Mouse (Mus musculus) large intestine, adult 2 months (tissue): ENCODE results near the gene Fgfr2. TPM values are rescaled to one million over a fixed set of nuclear protein-coding genes. Genes with fewer than 3 reads are reported as not detected.
A peak's percentile ranks its signal among the peaks of the same experiment; 100 is the strongest.

Experiments
- DNase-seq: peaks from one replicate; pipeline ENCODE4 v3.0.0-alpha.2; 2012; ENCODE audit warnings: low read depth, low spot score
- WGBS: fragments of 180-500 bp; shearing (Covaris S2); methylation state at CpG from one replicate; pipeline ENCODE4 v1.1.7; 2018; 5-methylcytosine and 5-hydroxymethylcytosine counted together
- polyA plus RNA-seq: library from polyadenylated mRNA; depleted of rRNA; stranded (reverse); fragments of >200 nt; gene quantifications from 2 replicates; pipeline ENCODE4 v1.2.3, GENCODE M21; 2012

Gene Fgfr2
- polyA plus RNA-seq, 1 experiment, result 35.0 TPM

- 96% methylated on average over 7 of the region's 7 CpGs for WGBS
These were observed 2742.8 kb downstream of the Fgfr2 start for GRCm38 (mm10) chr7:130380367-130380766.

GRCm38 (mm10) chr7:130379886-130380285, 2743.3 kb downstream of the Fgfr2 start:
- no peak for DNase-seq
- WGBS, result 51% methylated on average over 5 of the region's 5 CpGs

More at GRCm38 (mm10) chr7:130380367-130380766, 2742.8 kb downstream of the Fgfr2 start:
- no peak for DNase-seq

DNA sequence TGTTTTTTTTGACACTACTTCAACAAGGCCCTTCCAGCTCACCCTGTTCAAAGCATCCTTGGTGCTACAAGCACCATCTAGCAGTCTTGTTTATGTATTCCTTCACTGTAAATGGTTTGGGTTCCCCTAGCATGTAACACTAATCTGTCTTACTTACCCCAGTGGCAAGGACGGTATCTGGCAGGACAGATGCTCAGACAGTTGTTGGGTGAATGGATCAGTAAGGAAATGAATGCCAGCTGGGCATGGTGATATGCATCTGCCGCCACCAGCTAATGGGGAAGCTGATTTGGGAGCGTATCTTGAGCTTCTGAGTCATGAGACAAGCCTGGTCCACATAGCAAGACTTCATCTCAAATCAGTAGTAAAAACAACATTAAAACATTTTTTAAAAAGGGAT, 2744.8 kb downstream of the Fgfr2 start:
- DNase-seq, result no peak
- WGBS, result 87% methylated on average over 3 of the region's 3 CpGs

- DNase-seq, result no peak
- WGBS, result 78% methylated on average over 9 of the region's 9 CpGs
These were observed 2748.8 kb downstream of the Fgfr2 start for GRCm38 (mm10) chr7:130374311-130374710.

- 43% methylated on average over 24 of the region's 24 CpGs for WGBS
These were observed 2754.1 kb downstream of the Fgfr2 start for GRCm38 (mm10) chr7:130368827-130369641.

GRCm38 (mm10) chr7:130368036-130368826, 2754.9 kb downstream of the Fgfr2 start:
- WGBS, result 68% methylated on average over 13 of the region's 13 CpGs

More at GRCm38 (mm10) chr7:130368827-130369641, 2754.1 kb downstream of the Fgfr2 start:
- no peak for DNase-seq

GRCm38 (mm10) chr7:130367222-130368035, 2755.7 kb downstream of the Fgfr2 start:
- no peak for DNase-seq
- 73% methylated on average over 12 of the region's 12 CpGs for WGBS

More at GRCm38 (mm10) chr7:130368036-130368826, 2754.9 kb downstream of the Fgfr2 start:
- DNase-seq, result no peak

DNA sequence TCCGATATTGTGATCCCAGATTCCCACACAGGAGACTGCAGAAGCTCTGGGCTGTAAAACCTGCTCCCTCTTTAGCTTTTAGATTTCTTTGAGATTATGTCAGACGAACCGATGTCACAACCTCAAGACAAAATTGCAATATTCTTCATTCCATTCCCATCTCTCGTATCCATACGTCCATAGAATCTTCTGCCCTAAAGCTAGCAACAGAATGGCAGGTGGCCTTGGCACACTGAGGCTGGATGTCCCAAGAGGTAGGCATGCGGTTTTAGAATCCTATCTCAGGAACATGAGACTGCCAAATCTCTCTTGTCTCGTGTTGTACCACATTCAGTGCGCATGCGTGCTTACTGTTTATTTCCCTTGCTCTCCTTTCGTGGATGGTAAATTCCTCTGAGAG, 2757.4 kb downstream of the Fgfr2 start:
- DNase-seq, result no peak
- WGBS, result 94% methylated on average over 10 of the region's 10 CpGs

DNA sequence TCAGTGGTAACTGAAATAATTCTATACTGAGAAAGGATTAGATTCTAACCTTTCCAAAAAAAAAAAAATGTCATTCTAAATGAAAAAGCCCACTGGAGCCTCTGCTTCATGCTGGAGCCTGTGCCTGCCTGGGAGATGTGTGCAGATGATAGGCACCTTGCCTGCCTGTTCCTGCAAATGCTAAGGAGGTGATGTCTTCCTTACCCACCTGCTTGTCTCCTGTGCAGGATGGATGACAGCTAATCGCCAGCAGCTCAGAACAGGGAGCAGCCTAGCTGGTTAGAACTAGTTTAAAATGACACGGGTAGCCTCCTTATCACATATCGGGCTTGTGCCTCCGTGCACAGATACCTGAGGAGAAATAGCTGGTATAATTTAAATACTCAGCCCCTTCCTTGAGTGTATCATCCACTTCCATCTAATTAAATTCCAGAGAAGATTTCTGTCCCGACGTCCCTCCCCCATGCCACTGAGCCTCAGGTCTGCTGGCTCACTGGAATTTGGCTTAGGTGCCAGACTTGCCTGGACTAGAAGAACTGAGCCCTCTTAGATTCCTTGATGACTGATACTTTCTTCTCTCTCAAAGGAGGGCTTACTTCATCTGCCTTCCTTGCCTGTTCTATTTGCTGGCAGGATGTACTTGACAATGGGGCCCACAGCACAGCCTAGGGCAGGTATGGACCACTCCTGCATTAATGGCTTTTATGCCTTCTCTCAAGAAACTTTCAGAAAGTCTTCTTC, 2782.6 kb downstream of the Fgfr2 start:
- no peak for DNase-seq
- 71% methylated on average over 6 of the region's 6 CpGs for WGBS

DNA sequence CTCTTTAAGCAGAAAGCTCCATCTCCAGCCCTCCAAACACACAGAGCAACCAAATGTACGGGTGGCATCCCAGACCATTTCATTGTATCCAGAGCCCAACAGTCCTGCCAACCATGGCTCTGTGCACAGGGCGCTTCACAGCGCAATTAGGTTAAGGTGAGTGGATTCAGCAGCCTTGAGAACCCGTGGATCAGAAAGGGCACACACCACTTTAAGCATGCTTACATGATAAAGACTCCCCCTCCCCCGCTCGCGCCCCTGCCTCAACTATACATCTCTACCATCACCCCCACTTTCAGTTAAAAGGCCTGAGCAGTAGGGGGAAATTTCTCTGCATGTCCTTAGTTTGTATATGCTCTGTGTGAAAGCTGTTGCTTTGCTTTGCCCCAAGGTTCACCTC, 2785.5 kb downstream of the Fgfr2 start:
- DNase-seq, result no peak
- WGBS, result 89% methylated on average over 7 of the region's 7 CpGs

GRCm38 (mm10) chr7:130335440-130336051, 2787.6 kb downstream of the Fgfr2 start:
- DNase-seq, result peak; percentile 18
- 17% methylated on average over 4 of the region's 4 CpGs for WGBS

GRCm38 (mm10) chr7:130332515-130333220, 2790.5 kb downstream of the Fgfr2 start:
- 82% methylated on average over 11 of the region's 11 CpGs for WGBS
- DNase-seq, result no peak

DNA sequence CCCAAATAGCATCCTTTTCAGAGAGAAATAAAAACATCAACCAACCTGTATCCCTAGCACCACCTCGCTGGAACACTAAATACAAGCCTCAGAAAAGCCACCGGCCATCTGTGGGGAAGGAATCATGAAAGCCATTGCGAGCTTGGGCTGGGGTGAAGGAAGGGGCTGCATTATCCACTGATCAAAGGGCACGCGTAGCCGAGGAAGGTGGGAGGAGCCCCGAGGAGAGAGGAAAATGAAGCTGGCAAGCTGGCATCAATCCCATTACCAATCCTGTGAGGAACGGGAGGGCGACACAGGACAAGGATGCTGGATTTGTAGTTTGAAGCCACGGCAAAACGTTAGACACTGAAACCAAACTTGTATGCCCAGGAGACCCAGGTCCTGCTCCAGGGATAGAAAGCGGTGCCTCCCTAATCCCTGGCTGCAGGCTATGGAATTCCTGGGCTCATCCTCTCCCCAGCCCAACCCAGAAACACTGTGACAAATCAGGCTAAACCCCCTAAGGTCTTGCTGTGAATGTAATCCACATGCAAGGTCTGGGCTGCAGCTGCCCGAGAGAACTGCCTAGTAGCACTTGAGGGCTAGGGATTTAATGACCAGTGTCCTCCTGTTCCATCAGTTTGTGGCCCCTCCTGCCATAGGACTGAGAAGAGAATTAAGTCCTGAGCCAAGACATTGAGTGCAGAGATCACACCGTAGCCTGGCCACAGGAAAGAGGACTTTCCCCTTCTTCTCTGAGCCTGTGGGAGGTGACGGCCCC, 2795.4 kb downstream of the Fgfr2 start:
- no peak for DNase-seq
- WGBS, result 24% methylated on average over 15 of the region's 15 CpGs

- peak; percentile 13 for DNase-seq
- WGBS, result 23% methylated on average over 15 of the region's 15 CpGs
These were observed 2797.1 kb downstream of the Fgfr2 start for GRCm38 (mm10) chr7:130325983-130326433.

DNA sequence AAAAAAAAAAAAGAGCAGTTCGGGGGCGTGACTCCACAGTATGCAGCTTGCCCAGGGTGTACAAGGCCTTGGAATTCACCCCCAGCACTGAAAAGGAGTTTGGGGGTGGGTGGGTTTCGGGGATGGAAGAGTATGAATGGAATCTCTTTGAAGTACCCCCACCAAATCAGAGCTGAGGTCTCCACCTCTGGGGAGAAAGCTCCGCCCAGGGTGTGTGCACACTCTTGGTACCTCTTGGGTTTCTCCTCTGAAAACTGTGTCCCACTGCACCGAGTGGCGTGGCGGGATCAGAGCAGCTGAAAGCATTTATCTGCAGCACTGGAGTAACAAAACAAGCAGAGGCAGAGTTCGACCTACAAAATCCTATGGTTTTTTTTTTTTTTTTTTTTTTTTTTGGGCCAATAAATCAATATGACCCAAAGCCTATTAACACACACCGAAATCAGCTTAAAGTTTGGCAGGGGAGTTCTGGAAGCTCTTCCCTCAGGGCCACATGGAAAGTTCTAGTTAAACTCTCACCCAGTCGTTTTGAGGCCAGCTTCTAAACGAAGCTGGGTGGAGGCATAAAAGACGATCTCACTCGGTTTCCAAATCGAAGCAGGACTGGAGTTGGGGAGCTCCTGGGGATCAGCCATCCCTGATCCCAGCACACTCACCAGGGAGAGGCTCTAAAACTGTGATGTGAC, 2798.3 kb downstream of the Fgfr2 start:
- DNase-seq, result no peak
- 56% methylated on average over 14 of the region's 14 CpGs for WGBS

DNA sequence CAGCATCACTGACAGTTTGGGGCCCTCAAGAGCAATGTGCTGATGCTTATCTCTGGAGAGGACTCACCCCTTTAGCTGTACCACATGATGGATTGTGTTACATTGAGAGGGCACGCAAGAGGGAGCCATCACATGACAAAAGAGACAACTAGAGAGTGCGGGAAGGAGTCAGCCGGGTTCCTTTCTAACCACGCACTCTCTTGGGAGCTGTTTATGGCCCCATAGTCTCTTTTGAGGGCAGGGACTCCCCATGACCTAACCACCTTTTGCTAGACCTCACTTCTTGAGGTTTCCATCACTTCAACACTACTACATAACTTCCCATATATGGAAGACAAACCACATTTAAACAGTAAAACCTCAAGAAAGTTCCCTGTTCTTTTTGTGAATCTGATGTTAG, 2799.4 kb downstream of the Fgfr2 start:
- no peak for DNase-seq
- 80% methylated on average over 4 of the region's 4 CpGs for WGBS
